Mouse (Mus musculus): Measurements from ENCODE around the gene Sytl4. TPM values are rescaled to one million over a fixed set of nuclear protein-coding genes. Genes with fewer than 3 reads are reported as not detected.

The Sytl4 gene
- polyA plus RNA-seq, 1 experiment, result not detected

DNA sequence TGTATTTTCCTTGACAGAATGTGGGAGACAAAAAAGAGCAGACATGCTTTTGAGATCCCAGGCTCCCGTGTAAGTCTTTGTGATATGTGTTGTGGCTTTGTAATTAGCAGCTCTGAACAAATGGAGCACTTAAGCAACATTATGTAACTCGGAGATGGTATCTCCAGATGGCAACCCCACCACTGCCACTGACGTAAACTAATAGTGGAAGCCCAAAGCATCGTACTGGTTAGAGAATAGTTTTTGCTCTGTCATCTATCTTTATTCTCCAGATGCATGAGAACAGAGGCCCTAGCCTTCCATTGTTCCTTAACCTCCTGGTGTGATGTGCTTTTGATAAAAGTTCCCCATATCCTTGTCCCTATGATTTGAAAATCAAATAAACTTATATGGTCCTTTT is 60.4 kb downstream of the Sytl4 start:
- H3K79me2 ChIP-seq (ENCODE audit: control insufficient read depth, insufficient read depth), result no peaks in the 10 kb centered on the region
- no peak for TF ChIP-seq MYOD1 (IDR thresholded peaks at IDR 0.05; ENCODE audit: control insufficient read depth, insufficient read length, low read depth)
- no peak for TF ChIP-seq CTCF (IDR thresholded peaks at IDR 0.05; ENCODE audit: control insufficient read depth, insufficient read depth, insufficient read length)
- TF ChIP-seq FOSL1 (IDR thresholded peaks at IDR 0.05; ENCODE audit: insufficient read depth, low read length, poor library complexity, severe bottlenecking), result no peak
- no peak for TF ChIP-seq USF1 (IDR thresholded peaks at IDR 0.05; ENCODE audit: low read depth)
- no peak for TF ChIP-seq CEBPB (IDR thresholded peaks at IDR 0.05; ENCODE audit: low read depth)
- TF ChIP-seq MAX (IDR thresholded peaks at IDR 0.05), result no peak
- no peak for TF ChIP-seq MYOG (IDR thresholded peaks at IDR 0.05; ENCODE audit: control insufficient read depth, extremely low read depth, insufficient read length)
- H3K36me3 ChIP-seq (ENCODE audit: control insufficient read depth, insufficient read depth), result no peaks in the 10 kb centered on the region
- no peaks in the 10 kb centered on the region for H3K79me3 ChIP-seq (ENCODE audit: low read depth)
- no peak overlapping the region for H3ac ChIP-seq (ENCODE audit: control insufficient read depth, insufficient read length, low read depth)
- H3K4me3 ChIP-seq (ENCODE audit: insufficient read depth, poor library complexity, severe bottlenecking), result no peak overlapping the region
- no peaks in the 10 kb centered on the region for H3K27me3 ChIP-seq (ENCODE audit: control insufficient read depth, insufficient read depth, insufficient read length)

DNA sequence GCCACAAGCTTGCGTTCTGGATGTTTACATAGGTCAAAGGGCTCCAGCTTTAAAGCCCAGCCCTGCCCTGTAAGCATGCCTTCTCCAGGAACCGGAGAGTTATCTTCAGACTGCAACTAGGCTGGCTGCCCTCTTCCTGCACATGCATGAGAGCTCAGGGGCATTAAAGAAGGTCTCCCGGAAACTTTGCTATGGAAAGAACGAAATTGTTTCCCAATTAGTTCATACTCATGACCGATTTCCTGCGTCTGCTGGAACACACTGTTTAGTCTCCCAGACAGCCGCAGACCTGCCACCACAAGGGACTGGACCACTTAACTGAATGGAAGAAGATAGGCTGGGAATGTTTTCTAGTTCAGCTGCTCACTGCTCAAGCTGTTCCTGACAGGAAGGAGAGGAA is 67.4 kb downstream of the Sytl4 start:
- TF ChIP-seq MAX (IDR thresholded peaks at IDR 0.05) (no peak), CEBPB (IDR thresholded peaks at IDR 0.05; ENCODE audit: low read depth) (no peak), USF1 (IDR thresholded peaks at IDR 0.05; ENCODE audit: low read depth) (no peak)
- no peaks in the 10 kb centered on the region for H3K79me2 ChIP-seq (ENCODE audit: control insufficient read depth, insufficient read depth)
- H3K27me3 ChIP-seq (ENCODE audit: control insufficient read depth, insufficient read depth, insufficient read length), result no peaks in the 10 kb centered on the region
- H3K79me3 ChIP-seq (ENCODE audit: low read depth), result no peaks in the 10 kb centered on the region
- no peak overlapping the region for H3ac ChIP-seq (ENCODE audit: control insufficient read depth, insufficient read length, low read depth)
- no peaks in the 10 kb centered on the region for H3K36me3 ChIP-seq (ENCODE audit: control insufficient read depth, insufficient read depth)
- H3K4me3 ChIP-seq (ENCODE audit: insufficient read depth, poor library complexity, severe bottlenecking), result no peak overlapping the region

DNA sequence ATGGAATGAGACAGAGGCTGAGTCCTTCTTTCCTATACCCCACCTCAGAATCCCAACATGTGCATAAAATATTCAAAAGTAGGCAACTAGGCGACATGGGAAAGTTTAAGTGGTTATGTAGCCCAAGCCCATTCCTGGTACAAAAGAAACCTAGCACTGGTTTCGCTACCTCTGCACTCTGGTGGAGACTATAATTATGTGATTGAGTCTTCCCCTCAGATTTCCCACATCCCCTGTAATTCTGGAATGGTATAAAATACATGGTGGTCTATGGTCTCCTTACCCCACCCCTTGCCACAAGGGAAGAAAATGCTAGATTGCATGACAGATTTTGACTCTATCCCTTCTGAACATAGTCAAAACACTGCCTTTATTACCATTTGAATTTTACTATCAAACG is 68.6 kb downstream of the Sytl4 start:
- Histone ChIP-seq H3K4me3 (ENCODE audit: insufficient read depth, poor library complexity, severe bottlenecking) (no peak overlapping the region), H3K36me3 (ENCODE audit: control insufficient read depth, insufficient read depth) (no peaks in the 10 kb centered on the region), H3K27me3 (ENCODE audit: control insufficient read depth, insufficient read depth, insufficient read length) (no peaks in the 10 kb centered on the region), H3K79me2 (ENCODE audit: control insufficient read depth, insufficient read depth) (no peaks in the 10 kb centered on the region), H3ac (ENCODE audit: control insufficient read depth, insufficient read length, low read depth) (no peak overlapping the region), H3K79me3 (ENCODE audit: low read depth) (no peaks in the 10 kb centered on the region)
- TF ChIP-seq MYOD1 (IDR thresholded peaks at IDR 0.05; ENCODE audit: control insufficient read depth, insufficient read length, low read depth), result no peak
- TF ChIP-seq CTCF (IDR thresholded peaks at IDR 0.05; ENCODE audit: control insufficient read depth, insufficient read depth, insufficient read length), result no peak
- no peak for TF ChIP-seq MAX (IDR thresholded peaks at IDR 0.05)
- TF ChIP-seq FOSL1 (IDR thresholded peaks at IDR 0.05; ENCODE audit: insufficient read depth, low read length, poor library complexity, severe bottlenecking), result no peak
- no peak for TF ChIP-seq CEBPB (IDR thresholded peaks at IDR 0.05; ENCODE audit: low read depth)
- no peak for TF ChIP-seq MYOG (IDR thresholded peaks at IDR 0.05; ENCODE audit: control insufficient read depth, extremely low read depth, insufficient read length)
- no peak for TF ChIP-seq USF1 (IDR thresholded peaks at IDR 0.05; ENCODE audit: low read depth)

DNA sequence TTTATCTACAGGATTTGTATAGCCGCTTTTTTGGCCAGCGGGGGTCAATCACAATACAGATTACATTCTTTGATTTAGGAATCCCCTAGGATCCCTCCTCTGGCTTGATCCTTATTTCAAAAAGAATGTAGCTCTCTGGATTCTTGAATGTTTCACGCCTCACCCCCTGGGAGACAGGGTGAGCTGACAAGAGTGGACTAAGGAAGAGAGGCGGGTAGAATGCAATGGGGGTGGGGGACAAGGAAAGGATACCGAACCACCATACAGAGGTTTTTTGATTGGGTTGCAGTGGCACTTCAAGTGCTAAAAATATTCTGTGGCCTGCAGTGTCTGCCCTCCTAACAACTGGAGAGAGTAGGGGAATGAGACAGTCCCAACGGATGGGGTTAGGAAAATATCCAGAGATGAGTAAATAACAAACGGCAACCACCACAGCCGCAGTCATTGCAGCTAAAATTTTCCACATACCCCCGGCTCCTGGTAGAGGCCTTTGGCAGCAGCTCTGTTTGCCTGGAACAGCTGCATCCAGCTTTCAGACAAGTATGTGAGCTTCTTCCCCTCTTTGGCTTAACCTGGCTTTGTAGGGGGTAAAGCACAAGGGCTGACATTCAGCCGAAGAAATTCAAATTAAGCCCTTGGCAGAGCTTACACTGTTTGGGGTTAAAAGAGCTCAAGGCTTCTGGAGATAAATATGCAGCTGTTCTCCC is 70.1 kb downstream of the Sytl4 start:
- H3ac ChIP-seq (ENCODE audit: control insufficient read depth, insufficient read length, low read depth), result no peak overlapping the region
- no peaks in the 10 kb centered on the region for H3K36me3 ChIP-seq (ENCODE audit: control insufficient read depth, insufficient read depth)
- H3K27me3 ChIP-seq (ENCODE audit: control insufficient read depth, insufficient read depth, insufficient read length), result no peaks in the 10 kb centered on the region
- TF ChIP-seq MYOD1 (IDR thresholded peaks at IDR 0.05; ENCODE audit: control insufficient read depth, insufficient read length, low read depth), result peak; percentile 74
- no peak for TF ChIP-seq MAX (IDR thresholded peaks at IDR 0.05)
- no peaks in the 10 kb centered on the region for H3K79me3 ChIP-seq (ENCODE audit: low read depth)
- H3K79me2 ChIP-seq (ENCODE audit: control insufficient read depth, insufficient read depth), result no peaks in the 10 kb centered on the region
- no peak overlapping the region for H3K4me3 ChIP-seq (ENCODE audit: insufficient read depth, poor library complexity, severe bottlenecking)

DNA sequence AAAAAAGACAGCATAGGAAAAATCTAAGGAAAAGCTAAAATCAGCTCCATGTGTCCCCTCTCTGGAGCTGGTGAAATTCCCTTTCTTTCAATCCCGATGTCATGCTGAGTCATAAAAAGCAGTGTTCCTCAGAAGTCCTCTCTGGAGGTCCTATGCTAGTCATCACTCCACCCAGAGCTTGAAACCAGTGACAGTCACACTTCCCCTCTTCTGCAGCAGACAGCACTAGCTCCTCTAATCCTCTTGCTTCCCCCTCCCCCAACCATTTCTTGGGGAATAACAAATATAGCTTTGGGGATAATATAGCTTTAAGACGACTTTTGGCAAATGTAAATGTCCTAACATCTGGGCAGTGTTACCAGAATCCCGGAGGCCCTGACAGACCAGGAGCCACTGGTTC is 73.4 kb downstream of the Sytl4 start, which contains the start of gene Srpx2:
Gene Srpx2 (plus strand): TSS at position 166 of the 400 bp plus-strand sequence.
- peak within 1 kb of the TSS; percentile 25 for H3K4me3 ChIP-seq (ENCODE audit: insufficient read depth, poor library complexity, severe bottlenecking)
- H3K79me3 ChIP-seq (ENCODE audit: low read depth), result no peaks in the 10 kb centered on the region
- H3K79me2 ChIP-seq (ENCODE audit: control insufficient read depth, insufficient read depth), result no peaks in the 10 kb centered on the region
- no peak for TF ChIP-seq CEBPB (IDR thresholded peaks at IDR 0.05; ENCODE audit: low read depth)
- no peak for TF ChIP-seq MAX (IDR thresholded peaks at IDR 0.05)
- no peak for TF ChIP-seq MYOG (IDR thresholded peaks at IDR 0.05; ENCODE audit: control insufficient read depth, extremely low read depth, insufficient read length)
- TF ChIP-seq CTCF (IDR thresholded peaks at IDR 0.05; ENCODE audit: control insufficient read depth, insufficient read depth, insufficient read length), result no peak
- TF ChIP-seq FOSL1 (IDR thresholded peaks at IDR 0.05; ENCODE audit: insufficient read depth, low read length, poor library complexity, severe bottlenecking), result no peak
- no peak for TF ChIP-seq MYOD1 (IDR thresholded peaks at IDR 0.05; ENCODE audit: control insufficient read depth, insufficient read length, low read depth)
- no peak for TF ChIP-seq USF1 (IDR thresholded peaks at IDR 0.05; ENCODE audit: low read depth)
- H3ac ChIP-seq (ENCODE audit: control insufficient read depth, insufficient read length, low read depth), result no peak within 1 kb of the TSS
- H3K27me3 ChIP-seq (ENCODE audit: control insufficient read depth, insufficient read depth, insufficient read length), result no peaks in the 10 kb centered on the region
- H3K36me3 ChIP-seq (ENCODE audit: control insufficient read depth, insufficient read depth), result no peaks in the 10 kb centered on the region

DNA sequence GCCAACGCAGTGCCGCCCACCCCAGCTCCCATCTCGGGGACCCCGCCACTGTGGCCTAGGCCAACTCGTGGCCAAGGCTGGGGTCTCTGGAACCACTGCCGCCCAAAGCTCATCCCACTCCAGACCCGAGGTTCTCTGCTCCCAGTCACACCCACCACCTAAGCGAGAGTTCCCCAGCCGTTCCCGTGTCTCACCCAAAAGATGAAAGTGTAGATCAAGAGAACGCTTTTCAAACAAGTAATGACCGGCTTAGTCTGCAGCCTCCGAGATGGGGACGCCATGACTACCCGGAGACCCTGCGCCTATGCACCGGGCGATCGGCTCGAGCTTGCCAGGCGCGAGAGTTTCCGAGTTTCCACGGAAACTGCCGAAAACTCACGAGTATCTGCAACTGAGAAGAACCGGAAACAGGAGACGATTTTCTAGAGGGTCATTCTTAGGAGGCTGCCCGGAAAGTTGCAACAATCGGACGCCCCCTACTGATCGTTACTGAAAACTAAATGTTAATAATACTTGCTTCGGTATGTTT is 83.5 kb downstream of the Sytl4 start, which contains the start of gene Tspan6:
Gene Tspan6 (minus strand): TSS at position 416 of the 529 bp plus-strand sequence.
- H3ac ChIP-seq (ENCODE audit: control insufficient read depth, insufficient read length, low read depth), result peak within 1 kb of the TSS; percentile 49
- peaks cover 10% of the 10 kb centered on the region for H3K36me3 ChIP-seq (ENCODE audit: control insufficient read depth, insufficient read depth)
- no peaks in the 10 kb centered on the region for H3K27me3 ChIP-seq (ENCODE audit: control insufficient read depth, insufficient read depth, insufficient read length)
- H3K4me3 ChIP-seq (ENCODE audit: insufficient read depth, poor library complexity, severe bottlenecking), result peak within 1 kb of the TSS; percentile 40
- no peak for TF ChIP-seq MAX (IDR thresholded peaks at IDR 0.05)
- no peak for TF ChIP-seq CTCF (IDR thresholded peaks at IDR 0.05; ENCODE audit: control insufficient read depth, insufficient read depth, insufficient read length)
- TF ChIP-seq FOSL1 (IDR thresholded peaks at IDR 0.05; ENCODE audit: insufficient read depth, low read length, poor library complexity, severe bottlenecking), result no peak
- TF ChIP-seq USF1 (IDR thresholded peaks at IDR 0.05; ENCODE audit: low read depth), result no peak
- TF ChIP-seq CEBPB (IDR thresholded peaks at IDR 0.05; ENCODE audit: low read depth), result no peak
- no peaks in the 10 kb centered on the region for H3K79me3 ChIP-seq (ENCODE audit: low read depth)
- no peaks in the 10 kb centered on the region for H3K79me2 ChIP-seq (ENCODE audit: control insufficient read depth, insufficient read depth)
